Mouse (Mus musculus): ENCODE results near the gene Phf21a. TPM values are rescaled to one million over a fixed set of nuclear protein-coding genes. Genes with fewer than 3 reads are reported as not detected.
A peak's percentile ranks its signal among the peaks of the same experiment; 100 is the strongest.

Phf21a gene
- 2.6 and 3.2 TPM in 2 replicates for polyA plus RNA-seq (2015; fragmentation: Nextera tagmentation; extraction: Ambion mirVana)

DNA sequence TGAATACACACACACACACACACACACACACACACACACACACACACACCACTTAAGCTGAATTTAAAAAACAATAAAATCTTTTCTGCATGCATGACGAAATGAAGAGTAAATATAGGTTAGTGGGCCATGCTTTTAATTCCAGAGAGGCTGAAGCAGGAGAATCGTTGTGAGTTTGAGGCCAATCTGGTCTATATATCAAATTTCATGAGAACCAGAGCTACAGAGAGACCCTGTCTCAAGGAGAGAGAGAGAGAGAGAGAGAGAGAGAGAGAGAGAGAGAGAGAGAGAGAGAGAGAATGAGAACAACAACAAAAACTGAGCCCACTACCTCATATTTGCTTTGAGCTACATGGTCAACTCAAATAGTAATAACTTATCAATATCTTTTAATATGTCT is at the start of gene Phf21a:
Gene Phf21a (plus strand): TSS at position 301 of the 400 bp plus-strand sequence.
- WGBS (ENCODE audit: insufficient replicate concordance) = 54% methylated on average over 2 of the region's 2 CpGs

GRCm38 (mm10) chr2:92043285-92043684 is 49.6 kb upstream of the Phf21a start:
- Histone ChIP-seq H3K27ac (replicated peaks) (no peak overlapping the region), H3K4me3 (replicated peaks) (no peak overlapping the region), H3K4me1 (replicated peaks) (0 out of 2 replicates have a peak, but pooled peaks cover 5% of the 10 kb centered on the region), H3K9ac (no peak overlapping the region), H3K27me3 (0 out of 2 replicates have a peak, but pooled peaks cover 1% of the 10 kb centered on the region), H3K36me3 (replicated peaks) (no peaks in the 10 kb centered on the region), H3K4me2 (no peak overlapping the region), H3K9me3 (replicated peaks) (no peaks in the 10 kb centered on the region)
- 74% methylated on average over 12 of the region's 12 CpGs for WGBS (ENCODE audit: insufficient replicate concordance)
- no peak for ATAC-seq (ENCODE audit: insufficient read depth)

More for the DNA sequence above, at the start of gene Phf21a:
- H3K9ac ChIP-seq = no peak within 1 kb of the TSS
- H3K9me3 ChIP-seq (replicated peaks) = no peaks in the 10 kb centered on the region
- H3K4me2 ChIP-seq = no peak within 1 kb of the TSS
- ATAC-seq (ENCODE audit: insufficient read depth) = no peak
- H3K27ac ChIP-seq (replicated peaks) = no peak within 1 kb of the TSS
- no peaks in the 10 kb centered on the region for H3K36me3 ChIP-seq (replicated peaks)
- H3K4me1 ChIP-seq (replicated peaks) = no peaks in the 10 kb centered on the region
- no peaks in the 10 kb centered on the region for H3K27me3 ChIP-seq
- no peak within 1 kb of the TSS for H3K4me3 ChIP-seq (replicated peaks)

- no peak overlapping the region for H3K4me2 ChIP-seq
- 0 out of 2 replicates have a peak, but pooled peaks cover 5% of the 10 kb centered on the region for H3K4me1 ChIP-seq (replicated peaks)
- no peak overlapping the region for H3K27ac ChIP-seq (replicated peaks)
- no peaks in the 10 kb centered on the region for H3K36me3 ChIP-seq (replicated peaks)
- H3K27me3 ChIP-seq = peaks cover 18% of the 10 kb centered on the region
- H3K9me3 ChIP-seq (replicated peaks) = no peaks in the 10 kb centered on the region
- no peak overlapping the region for H3K9ac ChIP-seq
- no peak overlapping the region for H3K4me3 ChIP-seq (replicated peaks)
- 23% methylated on average over 4 of the region's 4 CpGs for WGBS (ENCODE audit: insufficient replicate concordance)
- ATAC-seq (ENCODE audit: insufficient read depth) = peak; percentile 65
Observed at GRCm38 (mm10) chr2:92047601-92048000, 45.3 kb upstream of the Phf21a start.

DNA sequence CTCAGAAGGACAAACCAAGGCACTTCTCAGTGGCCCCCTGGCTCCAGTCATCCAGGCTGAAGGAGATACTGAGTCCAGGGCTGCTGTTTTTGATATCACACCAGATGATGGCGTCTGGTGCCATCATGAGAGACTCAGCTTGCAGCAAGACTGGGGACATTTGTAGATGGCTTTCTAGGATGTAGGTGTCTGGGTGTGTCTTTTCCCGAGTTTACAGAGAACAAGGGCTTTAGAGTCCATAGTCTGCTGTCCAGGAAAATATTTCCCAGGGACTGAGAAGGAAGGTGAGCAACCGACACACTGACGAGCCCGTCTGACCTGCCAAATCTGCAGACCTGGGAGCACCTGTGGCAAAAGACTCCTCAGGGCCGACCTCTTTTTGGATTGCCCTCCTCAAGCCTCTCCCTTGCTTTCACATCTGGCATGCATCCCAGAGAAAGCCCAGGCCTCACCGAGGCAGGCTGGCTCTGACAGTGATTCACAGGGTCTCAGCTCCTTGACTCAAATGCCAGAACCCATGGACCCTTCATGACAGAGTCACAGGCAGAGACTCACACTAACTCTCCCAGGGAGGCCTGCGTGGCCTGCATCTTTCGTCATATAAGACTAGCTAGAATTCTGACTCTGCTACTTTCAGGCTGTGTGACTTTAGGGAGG is 44.8 kb upstream of the Phf21a start:
- Histone ChIP-seq H3K4me3 (replicated peaks) (no peak overlapping the region), H3K4me2 (no peak overlapping the region), H3K4me1 (replicated peaks) (0 out of 2 replicates have a peak, but pooled peaks cover 5% of the 10 kb centered on the region), H3K9ac (no peak overlapping the region), H3K9me3 (replicated peaks) (no peaks in the 10 kb centered on the region), H3K27ac (replicated peaks) (no peak overlapping the region), H3K27me3 (peaks cover 24% of the 10 kb centered on the region), H3K36me3 (replicated peaks) (no peaks in the 10 kb centered on the region)
- WGBS (ENCODE audit: insufficient replicate concordance) = 52% methylated on average over 9 of the region's 9 CpGs
- no peak; the same call in 1 of the 2 replicates for ATAC-seq (ENCODE audit: insufficient read depth)

GRCm38 (mm10) chr2:92052188-92052587 is 40.7 kb upstream of the Phf21a start:
- ATAC-seq (ENCODE audit: insufficient read depth) = no peak
- 63% methylated on average over 8 of the region's 8 CpGs for WGBS (ENCODE audit: insufficient replicate concordance)
- H3K4me3 ChIP-seq (replicated peaks) = no peak overlapping the region

DNA sequence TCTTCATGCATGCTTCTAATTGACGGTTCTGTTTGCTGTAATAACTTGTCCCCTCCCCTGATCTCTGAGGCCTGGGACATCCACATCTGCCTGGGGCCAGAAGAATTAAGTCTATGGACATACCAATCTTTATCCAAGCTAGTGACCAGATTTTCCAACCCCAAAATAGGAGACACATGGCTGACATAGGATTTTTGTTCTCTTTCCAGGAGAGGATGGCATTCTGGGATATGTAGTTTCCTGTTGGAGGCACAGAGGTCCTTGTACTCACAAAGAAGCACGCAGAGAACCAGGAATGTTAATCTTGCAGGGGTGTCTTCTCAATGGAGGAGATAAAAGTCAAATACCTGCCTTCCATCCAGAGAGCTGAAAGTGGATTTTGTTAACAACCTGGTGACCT is 40.2 kb upstream of the Phf21a start:
- H3K4me3 ChIP-seq (replicated peaks) = no peak overlapping the region
- peaks cover 67% of the 10 kb centered on the region for H3K27me3 ChIP-seq
- no peaks in the 10 kb centered on the region for H3K36me3 ChIP-seq (replicated peaks)
- no peak for ATAC-seq (ENCODE audit: insufficient read depth)
- H3K4me1 ChIP-seq (replicated peaks) = peaks cover 17% of the 10 kb centered on the region
- H3K9me3 ChIP-seq (replicated peaks) = no peaks in the 10 kb centered on the region
- 43% methylated on average over 2 of the region's 2 CpGs for WGBS (ENCODE audit: insufficient replicate concordance)
- no peak overlapping the region for H3K4me2 ChIP-seq
- no peak overlapping the region for H3K9ac ChIP-seq
- no peak overlapping the region for H3K27ac ChIP-seq (replicated peaks)

More at GRCm38 (mm10) chr2:92052188-92052587, 40.7 kb upstream of the Phf21a start:
- H3K27me3 ChIP-seq = peaks cover 61% of the 10 kb centered on the region
- no peaks in the 10 kb centered on the region for H3K36me3 ChIP-seq (replicated peaks)
- H3K4me2 ChIP-seq = no peak overlapping the region
- H3K9me3 ChIP-seq (replicated peaks) = no peaks in the 10 kb centered on the region
- no peak overlapping the region for H3K27ac ChIP-seq (replicated peaks)
- H3K9ac ChIP-seq = no peak overlapping the region
- H3K4me1 ChIP-seq (replicated peaks) = peaks cover 17% of the 10 kb centered on the region

DNA sequence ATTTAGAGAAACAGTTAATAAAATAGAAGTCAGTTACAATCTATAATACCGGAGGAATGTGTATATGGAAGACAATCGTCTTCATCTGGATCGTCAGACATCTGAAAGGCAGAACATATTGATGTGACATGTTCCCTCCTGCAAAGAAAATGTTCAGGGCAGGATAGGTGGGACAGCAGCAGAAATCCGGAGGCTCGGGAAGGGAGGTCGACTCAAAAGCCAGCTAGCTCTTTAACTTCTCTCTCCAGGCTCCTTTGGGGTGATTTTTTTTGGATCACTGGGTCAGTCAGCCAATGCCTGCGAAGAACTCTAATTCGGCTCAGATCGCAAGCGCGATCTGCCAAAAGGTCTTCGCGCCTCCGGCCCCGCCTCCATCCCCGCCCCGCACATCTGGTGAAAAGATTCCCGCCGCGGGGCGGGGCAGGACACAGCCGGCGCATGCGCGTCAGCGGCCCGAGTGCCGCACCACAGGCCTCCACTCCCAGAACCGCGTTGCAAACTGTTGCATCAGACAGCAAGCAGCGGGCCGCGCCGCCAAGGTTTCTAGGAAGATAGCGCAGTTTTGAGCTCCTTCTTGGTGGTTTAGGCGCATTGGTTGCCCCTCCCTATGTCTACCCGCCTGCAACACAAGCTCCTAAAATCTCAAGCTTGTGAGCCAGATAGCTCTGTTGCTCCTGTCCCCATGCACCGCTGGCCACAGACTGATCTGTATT is 37.7 kb upstream of the Phf21a start:
- Histone ChIP-seq H3K4me2 (peak overlapping the region; percentile 70), H3K4me1 (replicated peaks) (peaks cover 28% of the 10 kb centered on the region), H3K27me3 (peaks cover 85% of the 10 kb centered on the region), H3K36me3 (replicated peaks) (no peaks in the 10 kb centered on the region), H3K4me3 (replicated peaks) (peak overlapping the region; percentile 41), H3K27ac (replicated peaks) (peak overlapping the region; percentile 57), H3K9me3 (replicated peaks) (no peaks in the 10 kb centered on the region), H3K9ac (0 out of 2 replicates have a peak overlapping the region, but pooled peaks have one; percentile 27)
- ATAC-seq (ENCODE audit: insufficient read depth) = peak; percentile 67
- 4% methylated on average over 38 of the region's 38 CpGs for WGBS (ENCODE audit: insufficient replicate concordance)

GRCm38 (mm10) chr2:92055831-92056236 is 37.1 kb upstream of the Phf21a start:
- Histone ChIP-seq H3K36me3 (replicated peaks) (no peaks in the 10 kb centered on the region), H3K4me3 (replicated peaks) (peak overlapping the region; percentile 41), H3K27me3 (peaks cover 90% of the 10 kb centered on the region), H3K4me2 (peak overlapping the region; percentile 70), H3K9me3 (replicated peaks) (no peaks in the 10 kb centered on the region), H3K4me1 (replicated peaks) (peaks cover 28% of the 10 kb centered on the region), H3K27ac (replicated peaks) (peak overlapping the region; percentile 57), H3K9ac (0 out of 2 replicates have a peak overlapping the region, but pooled peaks have one; percentile 27)
- WGBS (ENCODE audit: insufficient replicate concordance) = 4% methylated on average over 14 of the region's 14 CpGs
- peak; percentile 47 for ATAC-seq (ENCODE audit: insufficient read depth)

- no peak overlapping the region for H3K27ac ChIP-seq (replicated peaks)
- no peak overlapping the region for H3K9ac ChIP-seq
- WGBS (ENCODE audit: insufficient replicate concordance) = 77% methylated on average over 13 of the region's 13 CpGs
- H3K4me2 ChIP-seq = no peak overlapping the region
- H3K36me3 ChIP-seq (replicated peaks) = no peaks in the 10 kb centered on the region
- peaks cover 94% of the 10 kb centered on the region for H3K27me3 ChIP-seq
- no peak overlapping the region for H3K4me3 ChIP-seq (replicated peaks)
- no peaks in the 10 kb centered on the region for H3K9me3 ChIP-seq (replicated peaks)
- no peak for ATAC-seq (ENCODE audit: insufficient read depth)
- H3K4me1 ChIP-seq (replicated peaks) = peaks cover 28% of the 10 kb centered on the region
Observed at GRCm38 (mm10) chr2:92056760-92057159, 36.2 kb upstream of the Phf21a start.

- peak overlapping the region; percentile 82 for H3K4me2 ChIP-seq
- peaks cover 94% of the 10 kb centered on the region for H3K27me3 ChIP-seq
- H3K4me3 ChIP-seq (replicated peaks) = peak overlapping the region; percentile 54
- ATAC-seq (ENCODE audit: insufficient read depth) = no peak
- under 1% methylated on average over 29 of the region's 29 CpGs for WGBS (ENCODE audit: insufficient replicate concordance)
- no peaks in the 10 kb centered on the region for H3K36me3 ChIP-seq (replicated peaks)
- H3K9me3 ChIP-seq (replicated peaks) = no peaks in the 10 kb centered on the region
- H3K9ac ChIP-seq = no peak overlapping the region
- no peak overlapping the region for H3K27ac ChIP-seq (replicated peaks)
- peaks cover 28% of the 10 kb centered on the region for H3K4me1 ChIP-seq (replicated peaks)
Observed at GRCm38 (mm10) chr2:92058469-92058868, 34.4 kb upstream of the Phf21a start.

- Histone ChIP-seq H3K4me3 (replicated peaks) (peak overlapping the region; percentile 54), H3K4me1 (replicated peaks) (peaks cover 28% of the 10 kb centered on the region), H3K27ac (replicated peaks) (no peak overlapping the region), H3K9ac (no peak overlapping the region), H3K27me3 (peaks cover 89% of the 10 kb centered on the region), H3K9me3 (replicated peaks) (no peaks in the 10 kb centered on the region), H3K36me3 (replicated peaks) (no peaks in the 10 kb centered on the region), H3K4me2 (peak overlapping the region; percentile 82)
- WGBS (ENCODE audit: insufficient replicate concordance) = 3% methylated on average over 11 of the region's 11 CpGs
- ATAC-seq (ENCODE audit: insufficient read depth) = no peak
Observed at GRCm38 (mm10) chr2:92058936-92059335, 34.0 kb upstream of the Phf21a start.

All from liver, embryonic 15.5 days (tissue).